Mouse (Mus musculus) stomach, postnatal 0 days (tissue): ENCODE measurements around the gene Prss42. TPM values are rescaled to one million over a fixed set of nuclear protein-coding genes. Genes with fewer than 3 reads are reported as not detected.
"Not testable (repeated sequence)": the region's sequence is repeated elsewhere in the genome, so short reads cannot be mapped to it uniquely, and the experiment has no call there.

Experiments
- ATAC-seq: fragments of 200-750 bp; cut with Nextera tagmentation; 2 replicates; pipeline ENCODE4 v1.8.0; 2017; ENCODE audit not compliant: low FRiP score, low TSS enrichment
- DNase-seq: peaks from one replicate; pipeline ENCODE4 v3.0.0-alpha.2; 2016; ENCODE audit warnings: low spot score
- H3K27ac ChIP-seq: fragments of 300-500 bp; sonication (generic); replicated peaks from 2 replicates; pipeline ENCODE4 v1.5.1; 2014; ENCODE audit warnings: mild to moderate bottlenecking, control low read depth
- H3K27me3 ChIP-seq: fragments of 300-500 bp; sonication (generic); 2 replicates; pipeline ENCODE4 v1.6.1; 2014; ENCODE audit warnings: low read length; ENCODE audit not compliant: control insufficient read depth, insufficient read depth
- H3K36me3 ChIP-seq: fragments of 300-500 bp; sonication (generic); 2 replicates; pipeline ENCODE4 v1.6.1; 2014; ENCODE audit warnings: low read length, mixed read lengths; ENCODE audit not compliant: control insufficient read depth, insufficient read depth
- H3K4me1 ChIP-seq: fragments of 300-500 bp; sonication (generic); replicated peaks from 2 replicates; pipeline ENCODE4 v1.6.1; 2014; ENCODE audit warnings: antibody characterized with exemption; ENCODE audit not compliant: control insufficient read depth, insufficient read depth
- H3K4me2 ChIP-seq: fragments of 300-500 bp; sonication (generic); replicated peaks from 2 replicates; pipeline ENCODE4 v1.6.1; 2014; ENCODE audit warnings: low read depth, mild to moderate bottlenecking, control low read depth, moderate library complexity
- H3K4me3 ChIP-seq: fragments of 300-500 bp; sonication (generic); 2 replicates; pipeline ENCODE4 v1.5.1; 2014; ENCODE audit warnings: low read depth, low read length, control low read depth
- H3K9ac ChIP-seq: fragments of 300-500 bp; sonication (generic); 2 replicates; pipeline ENCODE4 v1.6.1; 2014; ENCODE audit warnings: mild to moderate bottlenecking, low read length, control low read depth, mixed read lengths
- H3K9me3 ChIP-seq: fragments of 300-500 bp; sonication (generic); 2 replicates; pipeline ENCODE4 v1.6.1; 2016; ENCODE audit warnings: low read length; ENCODE audit not compliant: control insufficient read depth
- CTCF ChIP-seq: IDR thresholded peaks from 2 replicates; pipeline ENCODE4 v1.5.1; 2016; ENCODE audit warnings: antibody characterized with exemption, low read depth, mild to moderate bottlenecking, moderate library complexity
- EP300 ChIP-seq: optimal IDR thresholded peaks from 2 replicates; pipeline ENCODE3; 2016; ENCODE audit warnings: antibody characterized with exemption
- WGBS: fragments of 180-500 bp; shearing (Covaris S2); extraction: QIAGEN DNeasy Blood & Tissue Kit; methylation state at CpG from one replicate; pipeline ENCODE4 v1.1.7; 2014; 5-methylcytosine and 5-hydroxymethylcytosine counted together
- polyA plus RNA-seq: library from polyadenylated mRNA; unstranded; fragments of >200 nt; fragmentation: Nextera tagmentation; extraction: Ambion mirVana; gene quantifications from 2 replicates; pipeline ENCODE4 v1.2.1, GENCODE M21; 2015

Prss42 gene
- polyA plus RNA-seq, 1 experiment from 2014 or later = not detected

- no peaks in the 10 kb centered on the region for H3K9me3 ChIP-seq
- 76% methylated on average over 10 of the region's 10 CpGs for WGBS
- no peak for DNase-seq
- H3K4me3 ChIP-seq = no peak overlapping the region
- H3K4me1 ChIP-seq = no peaks in the 10 kb centered on the region
- TF ChIP-seq EP300 = no peak
- no peak for TF ChIP-seq CTCF
- H3K4me2 ChIP-seq = no peak overlapping the region
- ATAC-seq = no peak
- H3K36me3 ChIP-seq = no peaks in the 10 kb centered on the region
- no peaks in the 10 kb centered on the region for H3K27me3 ChIP-seq
- no peak overlapping the region for H3K27ac ChIP-seq
- H3K9ac ChIP-seq = no peak overlapping the region
These were observed 953 bp upstream of the Prss42 start for GRCm38 (mm10) chr9:110797013-110797412.

GRCm38 (mm10) chr9:110800834-110801479, 3.0 kb downstream of the Prss42 start:
- H3K36me3 ChIP-seq = no peaks in the 10 kb centered on the region
- WGBS = 91% methylated on average over 8 of the region's 8 CpGs
- no peaks in the 10 kb centered on the region for H3K4me1 ChIP-seq
- no peak overlapping the region for H3K4me3 ChIP-seq
- no peaks in the 10 kb centered on the region for H3K9me3 ChIP-seq
- H3K9ac ChIP-seq = no peak overlapping the region
- TF ChIP-seq EP300 (no peak), CTCF (no peak)
- H3K27ac ChIP-seq = no peak overlapping the region
- DNase-seq (no peak), ATAC-seq (no peak)
- H3K27me3 ChIP-seq = no peaks in the 10 kb centered on the region
- no peak overlapping the region for H3K4me2 ChIP-seq

GRCm38 (mm10) chr9:110803294-110803693, 5.3 kb downstream of the Prss42 start:
- Histone ChIP-seq H3K4me3 (no peak overlapping the region), H3K9ac (no peak overlapping the region), H3K27me3 (no peaks in the 10 kb centered on the region), H3K4me2 (no peak overlapping the region), H3K4me1 (no peaks in the 10 kb centered on the region), H3K9me3 (no peaks in the 10 kb centered on the region), H3K27ac (no peak overlapping the region), H3K36me3 (no peaks in the 10 kb centered on the region)
- WGBS = 76% methylated on average over 4 of the region's 4 CpGs
- TF ChIP-seq EP300 = no peak
- TF ChIP-seq CTCF = no peak
- ATAC-seq (no peak), DNase-seq (no peak)

GRCm38 (mm10) chr9:110810051-110810450, 12.1 kb downstream of the Prss42 start:
- no peak overlapping the region for H3K4me2 ChIP-seq
- no peak overlapping the region for H3K4me3 ChIP-seq
- no peaks in the 10 kb centered on the region for H3K27me3 ChIP-seq
- TF ChIP-seq EP300 (no peak), CTCF (no peak)
- H3K36me3 ChIP-seq = no peaks in the 10 kb centered on the region
- no peak overlapping the region for H3K9ac ChIP-seq
- WGBS = 65% methylated on average over 4 of the region's 4 CpGs
- ATAC-seq = no peak
- H3K4me1 ChIP-seq = no peaks in the 10 kb centered on the region
- DNase-seq = no peak
- H3K27ac ChIP-seq = no peak overlapping the region
- H3K9me3 ChIP-seq = no peaks in the 10 kb centered on the region

GRCm38 (mm10) chr9:110813789-110814188, 15.8 kb downstream of the Prss42 start, which contains the start of gene Prss44:
TSS of gene Prss44 (plus strand) at chr9:110813994.
- WGBS = 53% methylated on average over 18 of the region's 18 CpGs
- DNase-seq (no peak), ATAC-seq (no peak)
- no peak within 1 kb of the TSS for H3K27ac ChIP-seq
- H3K9ac ChIP-seq = no peak within 1 kb of the TSS
- H3K9me3 ChIP-seq = no peaks in the 10 kb centered on the region
- H3K27me3 ChIP-seq = no peaks in the 10 kb centered on the region
- no peaks in the 10 kb centered on the region for H3K4me1 ChIP-seq
- H3K4me2 ChIP-seq = no peak within 1 kb of the TSS
- no peaks in the 10 kb centered on the region for H3K36me3 ChIP-seq
- no peak within 1 kb of the TSS for H3K4me3 ChIP-seq
- TF ChIP-seq CTCF = no peak
- TF ChIP-seq EP300 = no peak

- not testable (repeated sequence) for H3K4me3 ChIP-seq, H3K27ac ChIP-seq, H3K9ac ChIP-seq, H3K9me3 ChIP-seq, H3K36me3 ChIP-seq, H3K4me2 ChIP-seq, H3K27me3 ChIP-seq, ATAC-seq, DNase-seq, H3K4me1 ChIP-seq
These were observed 22.6 kb downstream of the Prss42 start for GRCm38 (mm10) chr9:110820546-110820945.
